Mouse (Mus musculus) megakaryocyte progenitor cell, adult 5-6 weeks (primary cell): ENCODE measurements at regions not wholly inside any gene's neighbourhood (a gene's known extent, or its start where the extent isn't known, plus 50 kb on each side); places are given as distances from the start of the nearest gene placed in this dataset.

Experiments
- ATAC-seq: replicated peaks from 2 replicates; pipeline ENCODE4 v1.8.0; 2016; ENCODE audit warnings: mild to moderate bottlenecking, moderate TSS enrichment, inconsistent platforms; ENCODE audit not compliant: poor library complexity

GRCm38 (mm10) chr2:134730547-134730946, 55.3 kb upstream of the Plcb1 start:
- ATAC-seq: peak; percentile 65

GRCm38 (mm10) chr2:134726713-134727112, 59.2 kb upstream of the Plcb1 start:
- no peak for ATAC-seq

- ATAC-seq: peak; percentile 48
These were observed 61.8 kb upstream of the Plcb1 start for GRCm38 (mm10) chr2:134724071-134724470.

- ATAC-seq: no peak
These were observed 68.0 kb upstream of the Plcb1 start for GRCm38 (mm10) chr2:134717815-134718362.

GRCm38 (mm10) chr2:134716531-134716930, 69.3 kb upstream of the Plcb1 start:
- no peak for ATAC-seq

- ATAC-seq: peak; percentile 73
These were observed 70.1 kb upstream of the Tmx4 start for GRCm38 (mm10) chr2:134714001-134714400.

- ATAC-seq: no peak
These were observed 64.8 kb upstream of the Tmx4 start for GRCm38 (mm10) chr2:134708754-134709153.

GRCm38 (mm10) chr2:134703067-134703466, 59.1 kb upstream of the Tmx4 start:
- ATAC-seq: no peak

GRCm38 (mm10) chr2:134697424-134697823, 53.5 kb upstream of the Tmx4 start:
- ATAC-seq: no peak; the same call in 1 of the 2 replicates

GRCm38 (mm10) chr2:134696394-134696793, 52.4 kb upstream of the Tmx4 start:
- ATAC-seq: peak; percentile 81
